Comparison of ENCODE assay signal across 9 mouse cellular contexts in genomic region chr11:11897645-11898357, GRCm38 (mm10). TPM values are rescaled to one million over a fixed set of nuclear protein-coding genes. Genes with fewer than 3 reads are reported as not detected.
A peak's percentile ranks its signal among the peaks of the same experiment; 100 is the strongest.
DNase-seq lines count a peak whose midpoint lies in the region; ATAC-seq and TF ChIP-seq lines count a peak whose summit lies in the region.
"Had no signal": no experiment of that assay in that cellular context is flagged by ENCODE, and none has a peak within 500 bp of the region (broad histone marks: within the 10 kb centered on the region; RNA-seq: fewer than 3 reads in every experiment).

Ddc (minus strand) TSS chr11:11898144.

- H3K27me3 ChIP-seq in hindbrain, embryonic 16.5 days (replicated peaks; ENCODE audit: control insufficient read depth, insufficient read depth, low read length): no peaks in the 10 kb centered on the region
- H3K27me3 ChIP-seq in hindbrain, embryonic 12.5 days: no peaks in the 10 kb centered on the region
- H3K27me3 ChIP-seq in heart, embryonic 13.5 days (replicated peaks): no peaks in the 10 kb centered on the region
- no peaks in the 10 kb centered on the region for H3K27me3 ChIP-seq in limb, embryonic 12.5 days
- H3K27me3 ChIP-seq in midbrain, postnatal 0 days (ENCODE audit: insufficient read depth, low read length): no peaks in the 10 kb centered on the region

- H3K4me1 ChIP-seq in hindbrain, embryonic 16.5 days (ENCODE audit: control insufficient read depth, insufficient read depth, low read depth, low read length): no peaks in the 10 kb centered on the region
- H3K4me1 ChIP-seq in hindbrain, embryonic 12.5 days: no peaks in the 10 kb centered on the region
- H3K4me1 ChIP-seq in heart, embryonic 13.5 days: peaks cover 50% of the 10 kb centered on the region
- H3K4me1 ChIP-seq in limb, embryonic 12.5 days (replicated peaks): no peaks in the 10 kb centered on the region; the same call in 1 of the 2 replicates
- H3K4me1 ChIP-seq in midbrain, postnatal 0 days (ENCODE audit: insufficient read depth, low read length): no peaks in the 10 kb centered on the region

- no peak within 1 kb of the TSS for H3K9ac ChIP-seq in hindbrain, embryonic 16.5 days (ENCODE audit: low read depth, low read length)
- no peak within 1 kb of the TSS for H3K9ac ChIP-seq in hindbrain, embryonic 12.5 days
- H3K9ac ChIP-seq in heart, embryonic 13.5 days: no peak within 1 kb of the TSS
- H3K9ac ChIP-seq in limb, embryonic 12.5 days (replicated peaks): no peak within 1 kb of the TSS
- no peak within 1 kb of the TSS for H3K9ac ChIP-seq in midbrain, postnatal 0 days (replicated peaks; ENCODE audit: low read length, poor library complexity, severe bottlenecking)

- H3K4me3 ChIP-seq in hindbrain, embryonic 16.5 days (ENCODE audit: low read length): no peak within 1 kb of the TSS
- H3K4me3 ChIP-seq in hindbrain, embryonic 12.5 days: no peak within 1 kb of the TSS
- H3K4me3 ChIP-seq in heart, embryonic 13.5 days: no peak within 1 kb of the TSS
- H3K4me3 ChIP-seq in limb, embryonic 12.5 days (replicated peaks): no peak within 1 kb of the TSS
- no peak within 1 kb of the TSS for H3K4me3 ChIP-seq in midbrain, postnatal 0 days (ENCODE audit: low read depth, low read length)

- TF ChIP-seq CTCF in midbrain, postnatal 0 days (IDR thresholded peaks at IDR 0.05): no peak

- no peaks in the 10 kb centered on the region for H3K36me3 ChIP-seq in hindbrain, embryonic 16.5 days (ENCODE audit: control insufficient read depth, insufficient read depth, low read length)
- H3K36me3 ChIP-seq in hindbrain, embryonic 12.5 days: no peaks in the 10 kb centered on the region
- H3K36me3 ChIP-seq in heart, embryonic 13.5 days: no peaks in the 10 kb centered on the region
- no peaks in the 10 kb centered on the region for H3K36me3 ChIP-seq in limb, embryonic 12.5 days
- no peaks in the 10 kb centered on the region for H3K36me3 ChIP-seq in midbrain, postnatal 0 days (ENCODE audit: insufficient read depth, low read length)

- no peaks in the 10 kb centered on the region for H3K9me3 ChIP-seq in hindbrain, embryonic 16.5 days (ENCODE audit: control insufficient read depth, low read length)
- no peaks in the 10 kb centered on the region for H3K9me3 ChIP-seq in hindbrain, embryonic 12.5 days (replicated peaks)
- H3K9me3 ChIP-seq in heart, embryonic 13.5 days: no peaks in the 10 kb centered on the region
- H3K9me3 ChIP-seq in limb, embryonic 12.5 days: no peaks in the 10 kb centered on the region
- no peaks in the 10 kb centered on the region for H3K9me3 ChIP-seq in midbrain, postnatal 0 days (ENCODE audit: low read length)

- WGBS in hindbrain, embryonic 16.5 days: 82% methylated on average over 12 of the region's 12 CpGs
- 80% methylated on average over 12 of the region's 12 CpGs for WGBS in hindbrain, embryonic 12.5 days
- 75% methylated on average over 12 of the region's 12 CpGs for WGBS in heart, embryonic 13.5 days
- 92% methylated on average over 12 of the region's 12 CpGs for WGBS in limb, embryonic 12.5 days
- 82% methylated on average over 12 of the region's 12 CpGs for WGBS in midbrain, postnatal 0 days

- H3K27ac ChIP-seq in hindbrain, embryonic 16.5 days (ENCODE audit: low read depth, low read length): no peak within 1 kb of the TSS
- H3K27ac ChIP-seq in hindbrain, embryonic 12.5 days: no peak within 1 kb of the TSS
- peak within 1 kb of the TSS; percentile 51 for H3K27ac ChIP-seq in heart, embryonic 13.5 days (replicated peaks)
- no peak within 1 kb of the TSS for H3K27ac ChIP-seq in limb, embryonic 12.5 days
- no peak within 1 kb of the TSS for H3K27ac ChIP-seq in midbrain, postnatal 0 days (ENCODE audit: low read depth, low read length)
- H3K27ac ChIP-seq: macrophage had no signal

- no peak within 1 kb of the TSS for H3K4me2 ChIP-seq in hindbrain, embryonic 16.5 days (ENCODE audit: low read length)
- H3K4me2 ChIP-seq in hindbrain, embryonic 12.5 days (replicated peaks): no peak within 1 kb of the TSS
- H3K4me2 ChIP-seq in heart, embryonic 13.5 days: no peak within 1 kb of the TSS
- H3K4me2 ChIP-seq in limb, embryonic 12.5 days: no peak within 1 kb of the TSS
- no peak within 1 kb of the TSS for H3K4me2 ChIP-seq in midbrain, postnatal 0 days (ENCODE audit: low read depth, low read length, poor library complexity, severe bottlenecking)

- no peak for DNase-seq in midbrain, postnatal 0 days (ENCODE audit: low spot score)
- DNase-seq in natural killer cell, adult 2 months (ENCODE audit: low spot score in 2 of 2): no peak
- no peak for DNase-seq in cerebellum, postnatal 4 days (ENCODE audit: low spot score in 2 of 2)
- no peak for DNase-seq in right cerebral cortex, postnatal 36 days (ENCODE audit: low spot score in 2 of 2)

- no peak for ATAC-seq in hindbrain, embryonic 16.5 days
- ATAC-seq in hindbrain, embryonic 12.5 days (ENCODE audit: low FRiP score): no peak
- ATAC-seq in heart, embryonic 13.5 days (ENCODE audit: extremely low read depth, insufficient number of reproducible peaks, low FRiP score, low TSS enrichment): no peak
- ATAC-seq in limb, embryonic 12.5 days (ENCODE audit: insufficient number of reproducible peaks, insufficient read depth, low FRiP score, low TSS enrichment, low read depth): no peak
- ATAC-seq in midbrain, postnatal 0 days (ENCODE audit: low FRiP score): no peak

RNA-seq across cellular contexts. Expression of gene Ddc, which starts in this region (rescaled TPM):
- 10.6 and 11.9 TPM in 2 replicates for polyA plus RNA-seq in hindbrain, embryonic 16.5 days (2015; fragmentation: Nextera tagmentation; extraction: Ambion mirVana)
- polyA plus RNA-seq in hindbrain, embryonic 12.5 days (2016; fragmentation: Nextera tagmentation; extraction: Ambion mirVana): 8.3 and 12.4 TPM in 2 replicates
- polyA plus RNA-seq in heart, embryonic 13.5 days (2015; fragmentation: Nextera tagmentation; extraction: Ambion mirVana): 64.6 and 78.2 TPM in 2 replicates
- polyA plus RNA-seq in limb, embryonic 12.5 days (2016; fragmentation: Nextera tagmentation; extraction: Ambion mirVana): 11.9 and 13.0 TPM in 2 replicates
- 27.4 and 35.0 TPM in 2 replicates for total RNA-seq in midbrain, postnatal 0 days (2014; rRNA removed)
- polyA plus RNA-seq in midbrain, postnatal 0 days (2015; fragmentation: Nextera tagmentation; extraction: Ambion mirVana): 23.0 and 23.4 TPM in 2 replicates
- polyA plus RNA-seq: macrophage had no signal
